Mouse (Mus musculus) hindbrain, embryonic 15.5 days (tissue): ENCODE measurements around the gene Dnmbp. TPM values are rescaled to one million over a fixed set of nuclear protein-coding genes. Genes with fewer than 3 reads are reported as not detected.
A peak's percentile ranks its signal among the peaks of the same experiment; 100 is the strongest.

Source experiments
- ATAC-seq: fragments of 200-750 bp; cut with Nextera tagmentation; 2 replicates; pipeline ENCODE4 v1.8.0; 2017; ENCODE audit warnings: low read depth, moderate number of reproducible peaks, moderate TSS enrichment; ENCODE audit not compliant: low FRiP score
- H3K27ac ChIP-seq: fragments of 300-500 bp; sonication (generic); replicated peaks from 2 replicates; pipeline ENCODE4 v1.5.1; 2015; ENCODE audit warnings: mild to moderate bottlenecking, inconsistent platforms
- H3K27me3 ChIP-seq: fragments of 300-500 bp; sonication (generic); 2 replicates; pipeline ENCODE4 v1.6.1; 2015; ENCODE audit warnings: control low read depth, inconsistent platforms
- H3K36me3 ChIP-seq: fragments of 300-500 bp; sonication (generic); 2 replicates; pipeline ENCODE4 v1.6.1; 2015; ENCODE audit warnings: control low read depth, inconsistent platforms
- H3K4me1 ChIP-seq: fragments of 300-500 bp; sonication (generic); replicated peaks from 2 replicates; pipeline ENCODE4 v1.6.1; 2015; ENCODE audit warnings: control low read depth, inconsistent platforms
- H3K4me2 ChIP-seq: fragments of 300-500 bp; sonication (generic); 2 replicates; pipeline ENCODE4 v1.6.1; 2015; ENCODE audit warnings: moderate library complexity, mild to moderate bottlenecking, inconsistent platforms
- H3K4me3 ChIP-seq: fragments of 300-500 bp; sonication (generic); 2 replicates; pipeline ENCODE4 v1.5.1; 2015; ENCODE audit warnings: mild to moderate bottlenecking, inconsistent platforms
- H3K9ac ChIP-seq: fragments of 300-500 bp; sonication (generic); 2 replicates; pipeline ENCODE4 v1.6.1; 2015; ENCODE audit warnings: inconsistent platforms
- H3K9me3 ChIP-seq: fragments of 300-500 bp; sonication (generic); 2 replicates; pipeline ENCODE4 v1.6.1; 2016; ENCODE audit warnings: control low read depth, inconsistent platforms
- WGBS: fragments of 180-500 bp; shearing (Covaris S2); methylation state at CpG from one replicate; pipeline ENCODE4 v1.1.7; 2015; 5-methylcytosine and 5-hydroxymethylcytosine counted together
- polyA plus RNA-seq: library from polyadenylated mRNA; unstranded; fragments of >200 nt; fragmentation: Nextera tagmentation; extraction: Ambion mirVana; gene quantifications from 2 replicates; pipeline ENCODE4 v1.2.1, GENCODE M21; 2015

The Dnmbp gene
- polyA plus RNA-seq, 1 experiment from 2014 or later, result 9.1 TPM

DNA sequence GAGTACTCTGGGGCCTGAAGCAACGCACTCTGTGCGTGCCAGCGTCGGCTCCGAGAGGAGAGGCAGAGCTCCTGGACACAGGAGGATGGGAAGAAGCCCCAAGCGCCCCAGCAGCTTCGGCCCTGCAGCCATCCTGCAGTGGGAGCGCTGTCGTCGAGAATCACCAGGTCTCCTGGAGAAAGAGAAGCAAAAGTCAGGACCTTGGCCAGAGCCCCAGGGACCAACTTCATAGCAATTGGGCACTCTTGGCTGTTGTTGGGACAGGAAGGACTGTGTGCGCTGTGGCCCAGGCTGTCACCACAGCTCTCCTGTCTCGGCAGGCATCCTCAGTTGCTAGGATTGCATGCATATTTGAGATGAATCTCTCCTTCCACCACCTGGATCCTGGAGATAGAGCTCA is 37.1 kb downstream of the Dnmbp start:
- H3K4me2 ChIP-seq, result no peak overlapping the region
- no peak for ATAC-seq
- H3K4me3 ChIP-seq, result no peak overlapping the region
- H3K27me3 ChIP-seq, result no peaks in the 10 kb centered on the region
- WGBS, result 67% methylated on average over 12 of the region's 12 CpGs
- H3K4me1 ChIP-seq, result no peaks in the 10 kb centered on the region
- H3K9ac ChIP-seq, result no peak overlapping the region
- H3K9me3 ChIP-seq, result no peaks in the 10 kb centered on the region
- no peak overlapping the region for H3K27ac ChIP-seq
- peaks cover 14% of the 10 kb centered on the region for H3K36me3 ChIP-seq

DNA sequence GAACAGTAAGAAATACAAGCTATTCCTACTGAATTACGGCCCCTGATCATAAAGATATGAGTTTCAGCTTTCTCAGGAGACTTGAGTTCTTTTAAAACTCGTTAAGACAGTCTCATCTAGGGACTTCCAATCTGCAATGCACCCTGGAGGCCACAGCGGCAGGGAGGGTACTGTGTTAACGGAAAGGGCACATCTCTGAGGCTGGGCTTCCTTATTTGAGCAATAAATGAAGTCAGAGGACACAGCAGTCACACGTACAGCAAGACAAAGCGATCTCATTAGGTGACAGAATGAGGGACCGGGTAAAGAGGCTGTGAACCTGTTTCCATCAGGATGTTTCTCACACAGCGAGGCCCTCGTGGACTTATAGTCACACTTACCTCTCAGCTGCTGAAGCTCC is 39.3 kb downstream of the Dnmbp start:
- H3K4me3 ChIP-seq, result no peak overlapping the region
- no peak for ATAC-seq
- no peak overlapping the region for H3K27ac ChIP-seq
- peaks cover 14% of the 10 kb centered on the region for H3K36me3 ChIP-seq
- H3K27me3 ChIP-seq, result no peaks in the 10 kb centered on the region
- H3K4me2 ChIP-seq, result no peak overlapping the region
- 81% methylated on average over 9 of the region's 9 CpGs for WGBS
- no peaks in the 10 kb centered on the region for H3K4me1 ChIP-seq
- no peak overlapping the region for H3K9ac ChIP-seq
- H3K9me3 ChIP-seq, result no peaks in the 10 kb centered on the region

DNA sequence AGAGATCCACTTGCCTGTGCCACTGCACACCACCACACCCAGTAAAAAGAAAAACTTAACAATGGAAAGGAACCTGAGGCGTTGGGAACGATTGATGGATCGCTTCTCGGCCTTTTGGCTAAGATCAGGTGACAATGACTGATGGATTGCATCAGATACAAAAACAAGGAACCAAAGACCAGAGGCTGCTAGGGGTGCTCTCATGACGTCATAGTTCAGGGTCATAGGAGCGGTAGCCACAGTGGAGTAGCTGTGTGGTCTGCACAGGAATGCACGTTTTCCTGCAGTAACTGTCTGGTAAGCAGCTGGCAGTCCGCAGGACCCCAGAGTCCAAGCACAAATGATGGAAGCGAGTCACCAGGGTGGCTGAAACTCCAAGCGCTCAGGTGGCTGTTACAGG is 41.4 kb downstream of the Dnmbp start:
- Histone ChIP-seq H3K4me2 (no peak overlapping the region), H3K9me3 (no peaks in the 10 kb centered on the region), H3K4me3 (no peak overlapping the region), H3K4me1 (no peaks in the 10 kb centered on the region), H3K9ac (no peak overlapping the region), H3K36me3 (peaks cover 14% of the 10 kb centered on the region), H3K27me3 (no peaks in the 10 kb centered on the region), H3K27ac (no peak overlapping the region)
- WGBS, result 56% methylated on average over 10 of the region's 10 CpGs
- ATAC-seq, result no peak

DNA sequence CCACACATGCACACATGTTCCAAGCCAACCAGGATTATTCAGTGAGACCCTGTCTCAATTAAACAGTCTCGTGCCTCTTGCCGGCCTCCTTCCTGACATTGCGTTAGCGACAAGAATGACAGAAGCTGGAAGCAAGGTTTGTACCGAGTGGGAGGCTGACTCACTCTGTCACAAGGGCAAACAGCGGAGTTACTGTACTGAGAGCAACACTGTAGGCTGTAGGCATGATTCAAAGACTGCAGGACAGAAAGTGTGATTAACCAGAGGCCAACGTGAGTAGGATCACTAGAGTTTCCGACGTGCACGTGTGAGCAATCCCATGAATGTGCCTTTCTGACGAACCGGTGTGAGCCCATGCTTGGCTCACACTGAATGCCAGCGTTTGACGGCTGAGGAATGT is 43.5 kb downstream of the Dnmbp start:
- Histone ChIP-seq H3K9ac (no peak overlapping the region), H3K27me3 (no peaks in the 10 kb centered on the region), H3K27ac (no peak overlapping the region), H3K9me3 (no peaks in the 10 kb centered on the region), H3K4me1 (no peaks in the 10 kb centered on the region), H3K4me2 (no peak overlapping the region), H3K4me3 (no peak overlapping the region), H3K36me3 (peaks cover 10% of the 10 kb centered on the region; the same call in 1 of the 2 replicates)
- 95% methylated on average over 14 of the region's 14 CpGs for WGBS
- no peak for ATAC-seq

DNA sequence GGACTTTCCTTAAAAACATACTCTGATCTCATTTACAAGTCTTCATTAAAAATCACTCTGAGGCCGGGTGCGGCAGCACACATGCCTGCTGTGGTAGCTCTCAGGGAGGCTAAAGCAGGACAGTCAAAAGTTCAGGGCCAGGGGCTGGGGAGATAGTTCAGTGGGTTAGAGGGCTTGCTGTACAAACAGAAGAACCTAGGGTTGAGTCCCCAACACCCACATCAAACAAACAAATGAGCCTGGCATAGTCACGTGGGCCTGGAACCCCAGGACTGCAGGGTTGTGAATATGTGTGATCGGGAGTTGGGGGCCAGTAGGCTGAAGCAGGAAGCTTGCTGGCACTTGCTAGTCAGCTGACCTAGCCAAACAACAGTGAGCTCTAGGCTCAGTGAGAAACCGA is 44.0 kb downstream of the Dnmbp start:
- WGBS, result 92% methylated on average over 5 of the region's 5 CpGs
- no peak overlapping the region for H3K27ac ChIP-seq
- no peaks in the 10 kb centered on the region for H3K9me3 ChIP-seq
- no peaks in the 10 kb centered on the region for H3K4me1 ChIP-seq
- H3K9ac ChIP-seq, result no peak overlapping the region
- no peak overlapping the region for H3K4me2 ChIP-seq
- no peak for ATAC-seq
- peaks cover 6% of the 10 kb centered on the region; the same call in 1 of the 2 replicates for H3K36me3 ChIP-seq
- H3K4me3 ChIP-seq, result no peak overlapping the region
- H3K27me3 ChIP-seq, result no peaks in the 10 kb centered on the region

DNA sequence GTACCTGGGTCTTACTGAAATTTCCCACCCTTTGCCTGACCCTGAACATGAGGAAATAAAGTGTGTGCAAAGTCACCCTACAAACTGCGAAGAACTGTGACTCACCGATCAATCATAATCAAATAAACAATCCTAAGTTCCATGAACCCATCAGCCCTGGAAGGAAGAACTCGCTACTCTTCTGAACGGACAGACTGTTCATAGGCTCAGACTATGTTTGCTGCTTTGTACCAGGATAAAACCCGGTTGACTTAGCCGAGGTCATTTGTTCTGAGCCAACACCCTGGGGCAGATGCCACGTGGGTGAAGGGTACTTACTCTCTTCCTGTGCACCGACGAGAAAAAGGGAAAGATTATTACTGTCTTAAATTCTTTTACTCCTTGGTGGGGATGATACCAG is 45.2 kb downstream of the Dnmbp start:
- Histone ChIP-seq H3K9ac (no peak overlapping the region), H3K9me3 (no peaks in the 10 kb centered on the region), H3K4me1 (no peaks in the 10 kb centered on the region)

DNA sequence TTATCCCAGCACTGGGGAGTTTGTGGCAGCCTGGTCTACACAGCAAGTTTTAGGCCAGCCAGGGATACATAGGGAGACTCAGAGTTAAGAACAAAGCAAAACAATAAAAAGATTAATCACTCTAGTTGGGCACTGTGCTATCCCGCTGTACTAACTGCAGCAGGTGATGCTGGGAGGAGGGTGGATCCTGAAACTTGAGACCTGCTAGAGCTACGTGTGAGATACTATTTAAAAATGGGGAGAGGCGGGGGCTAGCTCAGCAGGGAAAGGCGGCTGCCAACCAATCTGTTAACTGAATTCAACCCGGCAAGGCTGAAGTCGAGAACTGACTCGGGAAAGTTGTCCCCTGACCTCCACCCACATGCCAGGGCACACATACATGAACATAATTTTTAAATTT is 45.9 kb downstream of the Dnmbp start:
- WGBS, result 14% methylated on average over 7 of the region's 7 CpGs
- H3K4me2 ChIP-seq, result no peak overlapping the region
- no peak overlapping the region for H3K9ac ChIP-seq
- no peaks in the 10 kb centered on the region for H3K27me3 ChIP-seq
- ATAC-seq, result no peak
- no peak overlapping the region for H3K27ac ChIP-seq
- no peaks in the 10 kb centered on the region for H3K4me1 ChIP-seq
- no peaks in the 10 kb centered on the region for H3K36me3 ChIP-seq
- H3K9me3 ChIP-seq, result no peaks in the 10 kb centered on the region
- H3K4me3 ChIP-seq, result no peak overlapping the region

More for the DNA sequence above, 45.2 kb downstream of the Dnmbp start:
- H3K27me3 ChIP-seq, result no peaks in the 10 kb centered on the region
- H3K4me2 ChIP-seq, result no peak overlapping the region
- ATAC-seq, result no peak
- H3K36me3 ChIP-seq, result no peaks in the 10 kb centered on the region; the same call in 1 of the 2 replicates
- WGBS, result 75% methylated on average over 9 of the region's 9 CpGs
- H3K4me3 ChIP-seq, result no peak overlapping the region
- H3K27ac ChIP-seq, result no peak overlapping the region

DNA sequence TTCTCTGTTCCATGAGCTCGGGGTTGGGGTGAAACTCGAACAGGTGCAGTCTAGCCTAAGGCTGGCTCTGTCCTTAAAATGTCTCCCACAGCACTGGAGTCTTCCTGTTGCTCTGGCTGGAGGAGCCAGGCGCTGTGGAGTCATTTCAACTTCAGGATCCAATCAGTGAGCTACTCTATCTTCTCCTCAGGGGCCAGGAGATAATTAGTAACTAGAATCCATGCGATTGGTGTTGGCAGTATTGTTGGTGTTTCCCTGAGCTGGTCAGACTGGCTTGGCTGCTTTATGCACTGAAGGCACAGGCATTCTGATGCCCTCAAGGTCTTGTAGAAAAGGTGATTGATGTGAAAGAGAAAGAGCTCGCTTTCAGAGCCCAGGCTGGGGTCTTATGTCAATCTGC is 49.5 kb downstream of the Dnmbp start:
- Histone ChIP-seq H3K4me1 (no peaks in the 10 kb centered on the region), H3K9me3 (no peaks in the 10 kb centered on the region), H3K27me3 (no peaks in the 10 kb centered on the region), H3K9ac (no peak overlapping the region), H3K27ac (no peak overlapping the region), H3K4me3 (no peak overlapping the region), H3K4me2 (no peak overlapping the region), H3K36me3 (no peaks in the 10 kb centered on the region)
- ATAC-seq, result no peak
- WGBS, result 54% methylated on average over 5 of the region's 5 CpGs

DNA sequence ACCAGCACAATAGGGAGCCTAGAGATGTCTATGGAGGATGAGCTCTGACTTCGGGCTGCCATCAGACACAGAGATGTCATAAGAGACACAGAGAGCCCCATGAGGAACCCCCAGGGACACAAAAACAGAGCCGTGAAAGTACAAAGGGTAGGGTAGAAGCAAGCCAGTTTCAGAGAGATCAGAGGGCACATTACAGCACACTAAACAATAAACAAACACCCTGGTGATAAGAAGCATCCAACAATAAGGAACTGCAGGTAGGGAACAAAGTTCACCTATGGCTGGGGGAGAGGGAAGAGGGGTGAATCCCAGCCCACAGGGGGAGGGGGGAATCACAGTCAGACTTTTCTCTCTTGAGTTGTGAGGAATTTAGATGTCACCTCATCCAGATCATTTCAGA is 52.3 kb downstream of the Dnmbp start:
- no peak overlapping the region for H3K4me2 ChIP-seq
- 47% methylated on average over 2 of the region's 2 CpGs for WGBS
- no peaks in the 10 kb centered on the region for H3K9me3 ChIP-seq
- ATAC-seq, result no peak
- no peaks in the 10 kb centered on the region for H3K27me3 ChIP-seq
- H3K36me3 ChIP-seq, result no peaks in the 10 kb centered on the region
- H3K9ac ChIP-seq, result no peak overlapping the region
- H3K27ac ChIP-seq, result no peak overlapping the region
- 0 out of 2 replicates have a peak, but pooled peaks cover 4% of the 10 kb centered on the region for H3K4me1 ChIP-seq
- H3K4me3 ChIP-seq, result no peak overlapping the region

DNA sequence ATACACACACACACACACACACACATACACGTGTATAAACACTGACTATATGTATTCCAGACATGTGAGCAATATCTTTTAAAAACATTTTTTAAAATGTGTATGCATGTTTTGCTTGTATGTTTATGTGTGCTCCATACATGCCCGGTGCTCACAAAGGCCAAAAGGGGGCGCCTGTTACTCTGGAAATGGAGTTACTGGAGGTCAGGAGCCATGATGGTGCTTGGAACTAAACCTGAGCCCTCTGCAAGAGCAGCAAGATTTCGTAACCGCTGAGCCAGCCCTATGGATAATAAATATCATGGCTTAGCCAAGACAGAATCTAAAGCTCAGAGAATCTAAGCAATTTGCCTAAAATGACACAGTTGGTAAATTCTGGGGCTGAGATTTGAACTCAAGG is 52.7 kb downstream of the Dnmbp start:
- no peaks in the 10 kb centered on the region for H3K27me3 ChIP-seq
- WGBS, result 87% methylated on average over 5 of the region's 5 CpGs
- no peaks in the 10 kb centered on the region for H3K9me3 ChIP-seq
- H3K4me3 ChIP-seq, result no peak overlapping the region
- H3K4me2 ChIP-seq, result no peak overlapping the region
- ATAC-seq, result no peak
- no peak overlapping the region for H3K9ac ChIP-seq
- no peaks in the 10 kb centered on the region for H3K36me3 ChIP-seq
- 0 out of 2 replicates have a peak, but pooled peaks cover 5% of the 10 kb centered on the region for H3K4me1 ChIP-seq
- no peak overlapping the region for H3K27ac ChIP-seq

DNA sequence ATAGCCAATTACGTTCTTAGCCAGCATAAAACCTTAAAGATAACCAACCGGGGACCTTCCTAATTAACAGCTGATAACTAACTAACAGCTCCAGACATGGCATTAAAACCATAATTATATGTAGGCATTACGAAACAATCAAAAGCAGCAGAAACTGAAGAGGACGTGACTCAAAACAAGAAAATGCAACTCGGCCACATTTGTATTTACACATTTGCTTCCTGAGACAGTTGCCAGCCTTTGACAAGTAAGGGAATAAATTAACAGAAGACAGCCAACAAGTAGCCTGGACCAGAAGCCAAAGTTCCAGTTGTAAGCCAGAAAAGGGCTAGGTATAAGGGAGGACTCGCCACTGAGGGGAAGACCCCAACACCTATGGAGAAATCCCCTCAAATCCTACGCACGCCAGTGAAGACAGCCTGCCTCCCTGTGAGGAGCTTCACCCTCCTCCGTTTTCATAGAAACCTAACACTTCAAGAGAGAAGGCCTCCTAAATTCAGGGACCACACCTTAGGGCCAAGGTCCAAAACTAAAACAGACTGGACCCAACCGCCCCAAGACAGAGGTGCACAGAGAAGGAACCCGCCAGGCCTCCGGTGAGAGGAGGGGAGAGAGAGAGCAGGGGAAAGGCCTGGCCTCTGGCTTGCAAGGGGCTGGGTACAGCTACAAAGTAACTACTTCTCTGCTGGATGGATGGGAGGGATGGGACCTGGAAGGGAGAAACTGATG is 53.5 kb downstream of the Dnmbp start:
- Histone ChIP-seq H3K4me1 (0 out of 2 replicates have a peak, but pooled peaks cover 5% of the 10 kb centered on the region), H3K9me3 (no peaks in the 10 kb centered on the region), H3K27me3 (no peaks in the 10 kb centered on the region), H3K27ac (no peak overlapping the region), H3K36me3 (no peaks in the 10 kb centered on the region), H3K9ac (no peak overlapping the region), H3K4me3 (no peak overlapping the region), H3K4me2 (no peak overlapping the region)
- WGBS, result 88% methylated on average over 12 of the region's 12 CpGs
- no peak for ATAC-seq

DNA sequence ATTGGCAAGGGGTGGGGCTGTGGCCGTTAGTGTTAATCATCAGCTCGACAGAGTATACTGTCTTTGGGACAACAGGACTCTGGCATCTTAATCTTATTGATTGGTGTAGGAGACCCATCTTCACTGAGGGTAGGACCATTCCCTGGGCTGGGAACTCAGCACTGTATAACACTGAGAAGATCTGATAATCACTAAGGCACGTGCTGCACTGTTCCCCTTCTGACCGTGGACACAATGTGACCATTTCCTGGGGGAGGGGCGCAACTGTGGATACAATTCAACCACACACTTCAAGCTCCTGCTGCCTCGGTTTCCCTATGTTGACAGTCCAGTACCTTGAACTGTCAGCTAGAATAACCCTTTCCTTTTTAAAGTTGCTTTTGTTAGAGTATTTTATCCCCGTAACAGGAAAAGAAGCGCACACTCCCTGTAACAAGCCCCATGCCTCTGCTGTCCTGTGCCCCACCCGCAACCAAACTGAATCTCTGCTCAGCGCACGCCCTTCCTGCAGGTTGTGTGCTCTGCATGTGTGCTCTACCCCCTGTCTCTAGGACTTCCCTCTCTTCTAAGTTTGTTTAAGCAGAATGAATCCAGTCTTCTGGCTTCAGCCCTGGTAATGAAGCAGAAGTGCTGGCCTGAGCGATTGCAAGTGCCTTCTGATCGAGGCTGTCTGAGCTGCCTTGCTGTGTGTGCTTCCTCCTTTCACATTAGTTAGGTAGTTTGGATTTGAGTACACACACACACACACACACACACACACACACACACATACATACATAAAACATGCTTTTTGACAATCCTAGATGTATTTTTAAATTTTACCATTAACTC is 55.1 kb downstream of the Dnmbp start:
- H3K4me2 ChIP-seq, result no peak overlapping the region
- 76% methylated on average over 13 of the region's 13 CpGs for WGBS
- no peak overlapping the region for H3K27ac ChIP-seq
- H3K36me3 ChIP-seq, result no peaks in the 10 kb centered on the region
- no peak overlapping the region for H3K9ac ChIP-seq
- H3K27me3 ChIP-seq, result no peaks in the 10 kb centered on the region
- no peak overlapping the region for H3K4me3 ChIP-seq
- no peaks in the 10 kb centered on the region for H3K9me3 ChIP-seq
- peaks cover 7% of the 10 kb centered on the region; the same call in 1 of the 2 replicates for H3K4me1 ChIP-seq
- ATAC-seq, result 0 out of 2 replicates have a peak, but pooled peaks have one; percentile 30
